Mouse (Mus musculus): ENCODE results near the gene Unc5b.

- TF ChIP-seq GATA1 (IDR thresholded peaks at IDR 0.05; ENCODE audit: low read length) (no peak), TAL1 (IDR thresholded peaks at IDR 0.05; ENCODE audit: low read length) (no peak)
These were observed 14.3 kb downstream of the Unc5b start for GRCm38 (mm10) chr10:60816872-60817648.

Data from erythroblast, embryonic 14.5 days (primary cell).